Comparison of ENCODE assay signal across 8 mouse cellular contexts in the genomic region with DNA sequence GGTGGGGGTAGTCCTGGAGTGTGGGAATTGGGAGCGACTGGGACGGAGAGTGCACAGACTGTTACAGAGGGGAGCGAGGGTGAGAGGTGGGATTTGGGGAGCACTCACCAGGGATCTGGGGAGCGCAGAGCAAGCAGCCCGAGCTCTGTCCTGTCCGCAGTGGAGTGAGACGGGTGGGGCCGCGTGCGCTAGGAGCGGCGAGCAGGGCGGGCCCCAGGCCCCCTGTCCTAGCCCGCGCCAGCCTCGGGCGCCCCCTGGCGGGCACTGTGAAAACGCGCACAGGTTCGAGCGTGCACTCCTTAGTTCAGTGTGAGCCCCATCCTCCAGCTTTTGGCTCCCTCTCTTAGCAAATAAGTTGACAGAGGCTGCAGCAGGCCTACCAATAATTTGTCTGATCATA. TPM values are rescaled to one million over a fixed set of nuclear protein-coding genes. Genes with fewer than 3 reads are reported as not detected.
A peak's percentile ranks its signal among the peaks of the same experiment; 100 is the strongest.
DNase-seq lines count a peak whose midpoint lies in the region; ATAC-seq and TF ChIP-seq lines count a peak whose summit lies in the region.

Gene Ehd2, minus strand, starts transcription at position 256 of the 400 bp plus-strand sequence.

- peak within 1 kb of the TSS; percentile 47 for H3K9ac ChIP-seq in liver, embryonic 12.5 days
- no peak within 1 kb of the TSS for H3K9ac ChIP-seq in stomach, embryonic 15.5 days

- TF ChIP-seq CTCF in cortical plate, adult 2 months (IDR thresholded peaks at IDR 0.05; ENCODE audit: extremely low read depth, insufficient read depth, low read length), result peak; percentile 58

- peak within 1 kb of the TSS; percentile 34; the same call in 1 of the 2 replicates for H3K4me3 ChIP-seq in cortical plate, adult 2 months (ENCODE audit: insufficient read depth, low read length)
- H3K4me3 ChIP-seq in liver, embryonic 12.5 days, result peak within 1 kb of the TSS; percentile 36
- peak within 1 kb of the TSS; percentile 58 for H3K4me3 ChIP-seq in stomach, embryonic 15.5 days (replicated peaks)

- H3K36me3 ChIP-seq in liver, embryonic 12.5 days, result peaks cover 14% of the 10 kb centered on the region
- peaks cover 11% of the 10 kb centered on the region for H3K36me3 ChIP-seq in stomach, embryonic 15.5 days

- intact Hi-C loops in gastrocnemius, postnatal 36 days (cut with DNase I), result loop anchor here (1.0 to 2.0 kb wide), 2 partner anchors 19 to 37 kb away; no protein-coding TSS in a partner anchor

- H3K27me3 ChIP-seq in liver, embryonic 12.5 days (replicated peaks), result peaks cover 18% of the 10 kb centered on the region
- H3K27me3 ChIP-seq in stomach, embryonic 15.5 days (replicated peaks), result no peaks in the 10 kb centered on the region

- peak; percentile 75 for DNase-seq in 416B (ENCODE audit: low read depth)
- DNase-seq in gastrocnemius, postnatal 36 days, result peak; percentile 81
- peak; percentile 74 for DNase-seq in naive thymus-derived CD4-positive, alpha-beta T cell, adult 2 months (ENCODE audit: low read depth)

- no peaks in the 10 kb centered on the region; the same call in 1 of the 2 replicates for H3K9me3 ChIP-seq in liver, embryonic 12.5 days (replicated peaks)
- H3K9me3 ChIP-seq in stomach, embryonic 15.5 days, result no peaks in the 10 kb centered on the region

- H3K27ac ChIP-seq in cortical plate, adult 2 months (ENCODE audit: insufficient read depth, low read length), result no peak within 1 kb of the TSS
- H3K27ac ChIP-seq in liver, embryonic 12.5 days, result no peak within 1 kb of the TSS
- 0 out of 2 replicates have a peak within 1 kb of the TSS, but pooled peaks have one; percentile 35 for H3K27ac ChIP-seq in stomach, embryonic 15.5 days

- peaks cover 1% of the 10 kb centered on the region; the same call in 1 of the 2 replicates for H3K4me1 ChIP-seq in cortical plate, adult 2 months (ENCODE audit: control insufficient read depth, insufficient read depth, low read length)
- peaks cover 42% of the 10 kb centered on the region for H3K4me1 ChIP-seq in liver, embryonic 12.5 days
- peaks cover 22% of the 10 kb centered on the region for H3K4me1 ChIP-seq in stomach, embryonic 15.5 days

- ATAC-seq in activated CD4-positive, CD25-positive, alpha-beta regulatory T cell, adult 4 months, result peak; percentile 63
- peak; percentile 50 for ATAC-seq in inflammation-experienced regulatory T-cells, adult 6 months
- ATAC-seq in liver, embryonic 12.5 days, result peak; percentile 85
- ATAC-seq in stomach, embryonic 15.5 days (ENCODE audit: insufficient read depth, low FRiP score, low read depth), result peak; percentile 80

- H3K4me2 ChIP-seq in liver, embryonic 12.5 days, result peak within 1 kb of the TSS; percentile 64
- peak within 1 kb of the TSS; percentile 57 for H3K4me2 ChIP-seq in stomach, embryonic 15.5 days

- no peak for TF ChIP-seq POLR2A in cortical plate, adult 2 months (IDR thresholded peaks at IDR 0.05; ENCODE audit: extremely low read depth, insufficient read depth, low read length)

- WGBS in liver, embryonic 12.5 days (ENCODE audit: insufficient replicate concordance), result 2% methylated on average over 22 of the region's 22 CpGs
- WGBS in stomach, embryonic 15.5 days, result under 1% methylated on average over 22 of the region's 22 CpGs

RNA-seq across cellular contexts. Expression of gene Ehd2, which starts in this region (rescaled TPM):
- under 1 TPM; 0.07 to 0.11 TPM for polyA plus RNA-seq in activated CD4-positive, CD25-positive, alpha-beta regulatory T cell, adult 4 months (2017; shearing (Covaris generic))
- polyA plus RNA-seq in cortical plate, adult 2 months (2012; rRNA removed), result 4.9 and 5.4 TPM in 2 replicates
- total RNA-seq in gastrocnemius, postnatal 36 days (2021), result 10 to 100 TPM; 40.8 to 47.9 TPM
- under 1 TPM in 2 of 3 experiments, not detected in 1; 0.19 to 0.34 TPM for polyA plus RNA-seq in inflammation-experienced regulatory T-cells, adult 6 months (2017; shearing (Covaris generic))
- polyA plus RNA-seq in liver, embryonic 12.5 days (2016; fragmentation: Nextera tagmentation; extraction: Ambion mirVana), result 6.5 and 7.8 TPM in 2 replicates
- 49.0 and 49.6 TPM in 2 replicates for polyA plus RNA-seq in stomach, embryonic 15.5 days (2015; fragmentation: Nextera tagmentation; extraction: Ambion mirVana)

Comparison
In these comparisons a context has a peak if more than half of its experiments do, and no peak if none do; other contexts are left out.
1. Peak in ATAC-seq in activated CD4-positive, CD25-positive, alpha-beta regulatory T cell, adult 4 months; RNA of the gene not detected or under 1 TPM.
2. Peak in ATAC-seq in inflammation-experienced regulatory T-cells, adult 6 months; RNA of the gene not detected or under 1 TPM.